Mouse (Mus musculus): ENCODE data around the gene Lhfpl2.

Gene Lhfpl2

DNA sequence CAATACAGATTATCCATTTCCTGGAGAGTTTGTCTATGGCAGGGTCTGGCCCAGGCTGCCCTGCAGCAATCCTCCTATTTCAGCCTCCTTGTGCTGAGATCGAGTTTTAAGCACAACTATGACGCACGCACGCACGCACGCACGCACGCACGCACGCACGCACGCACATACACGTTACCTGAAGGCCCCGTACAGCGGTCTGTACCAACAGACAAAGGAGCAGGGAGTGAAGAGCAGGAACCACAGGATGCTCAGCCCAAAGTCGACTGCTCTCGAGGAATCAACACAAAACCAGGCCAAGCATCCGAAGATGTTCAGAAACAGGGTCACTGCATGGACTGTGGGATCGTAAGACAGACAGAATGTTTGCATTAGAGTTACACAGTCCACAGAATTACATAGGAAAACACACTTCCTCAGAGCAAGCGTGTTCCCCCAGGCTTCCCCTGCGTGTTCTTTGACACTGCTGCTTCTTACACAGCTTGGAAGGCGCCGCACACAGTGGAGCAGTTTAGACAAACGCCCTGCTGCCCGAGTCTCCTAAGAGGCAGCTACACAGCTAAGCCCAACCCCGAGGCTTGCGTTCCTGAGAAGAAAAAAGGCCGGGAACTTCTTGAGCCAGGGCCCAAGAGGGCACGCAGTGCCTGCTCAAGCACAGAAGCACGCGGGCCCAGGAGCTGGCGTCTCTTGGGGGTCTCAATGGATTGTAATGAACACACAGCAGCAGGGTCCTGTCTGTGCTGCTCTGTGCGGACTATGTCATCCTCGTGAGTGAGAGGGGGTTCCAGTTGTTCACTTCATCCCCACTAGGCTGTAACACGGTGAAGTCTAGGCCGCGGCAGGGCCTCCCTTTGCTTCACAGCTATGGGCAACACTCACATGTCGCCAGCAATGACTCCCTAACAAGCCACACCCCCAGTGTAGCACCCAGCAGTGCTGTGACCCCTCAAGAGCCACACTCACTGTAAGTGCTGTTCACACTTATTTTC, 167.4 kb downstream of the Lhfpl2 start:
- no peak for DNase-seq

DNA sequence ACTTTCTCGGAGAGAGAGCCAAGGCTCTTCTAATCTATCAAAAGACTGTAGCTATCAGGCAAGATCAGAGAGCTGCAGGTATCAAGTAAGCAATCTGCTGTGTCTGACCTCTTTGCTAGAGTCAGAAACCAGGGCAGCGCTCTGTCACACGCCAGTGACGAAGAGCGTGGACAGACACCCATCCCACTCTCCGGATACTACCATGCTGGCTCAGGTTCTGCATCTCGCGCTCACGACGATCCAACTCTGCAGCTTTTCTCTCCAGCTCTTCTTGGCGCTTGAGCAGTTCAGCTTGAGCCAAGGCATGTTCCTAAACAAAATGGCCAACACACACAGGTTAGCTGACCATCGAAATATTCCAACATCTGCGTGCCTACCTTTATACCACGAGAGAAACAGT, 174.3 kb downstream of the Lhfpl2 start:
- DNase-seq = peak; percentile 24

DNA sequence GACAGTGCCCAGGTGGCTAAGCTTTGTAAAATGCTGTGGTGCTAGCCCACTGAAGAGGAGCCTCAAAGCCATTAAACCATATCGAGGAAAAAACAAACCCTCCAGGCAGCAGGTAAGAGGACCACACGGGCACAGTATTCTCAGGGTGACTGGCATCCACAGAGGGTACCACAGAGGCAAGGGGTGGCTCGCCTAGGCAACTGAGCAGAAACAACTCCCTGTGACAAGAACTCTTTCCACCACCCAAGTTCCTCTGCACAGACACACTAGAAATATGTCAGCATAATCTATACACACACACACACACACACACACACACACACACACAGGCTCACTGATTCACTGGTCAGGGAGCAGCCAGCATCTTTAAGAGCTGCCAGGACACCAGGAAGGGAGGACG, 181.9 kb downstream of the Lhfpl2 start:
- DNase-seq = no peak

DNA sequence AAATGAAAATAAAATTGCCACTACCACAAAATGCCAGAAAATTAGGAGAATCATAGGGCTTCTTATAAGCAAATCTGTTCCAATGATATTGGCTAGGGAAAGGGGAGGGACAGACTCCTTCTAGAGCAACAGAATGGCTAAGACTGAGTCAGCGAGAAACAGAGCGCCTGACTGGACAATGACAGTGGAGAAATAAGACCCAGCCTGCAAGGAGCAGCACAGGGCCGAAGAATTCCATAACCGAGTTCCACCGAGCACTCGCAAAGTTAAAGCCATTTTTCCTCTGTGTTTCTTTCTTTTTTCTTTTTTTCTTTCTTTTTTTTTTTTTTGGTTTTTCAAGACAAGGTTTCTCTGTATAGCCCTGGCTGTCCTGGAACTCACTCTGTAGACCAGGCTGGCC, 182.5 kb downstream of the Lhfpl2 start:
- no peak for DNase-seq

DNA sequence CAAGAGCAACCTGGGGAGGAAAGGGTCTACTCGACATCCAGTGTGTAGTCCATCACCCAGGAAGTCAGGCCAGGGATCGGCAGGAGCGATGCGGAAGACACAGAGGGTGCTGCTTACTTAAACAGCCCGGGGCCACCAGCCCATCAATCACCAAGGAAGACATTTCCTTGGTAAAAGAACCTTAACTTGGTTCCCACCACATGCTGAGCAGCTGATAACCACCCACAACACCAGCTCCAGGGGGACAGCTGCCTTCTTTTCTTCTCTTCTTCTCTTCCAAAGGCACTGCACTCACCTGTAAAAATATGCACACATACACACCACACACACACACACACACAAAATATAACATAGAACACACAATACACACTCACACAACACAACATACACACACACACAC, 183.3 kb downstream of the Lhfpl2 start:
- no peak for DNase-seq

DNA sequence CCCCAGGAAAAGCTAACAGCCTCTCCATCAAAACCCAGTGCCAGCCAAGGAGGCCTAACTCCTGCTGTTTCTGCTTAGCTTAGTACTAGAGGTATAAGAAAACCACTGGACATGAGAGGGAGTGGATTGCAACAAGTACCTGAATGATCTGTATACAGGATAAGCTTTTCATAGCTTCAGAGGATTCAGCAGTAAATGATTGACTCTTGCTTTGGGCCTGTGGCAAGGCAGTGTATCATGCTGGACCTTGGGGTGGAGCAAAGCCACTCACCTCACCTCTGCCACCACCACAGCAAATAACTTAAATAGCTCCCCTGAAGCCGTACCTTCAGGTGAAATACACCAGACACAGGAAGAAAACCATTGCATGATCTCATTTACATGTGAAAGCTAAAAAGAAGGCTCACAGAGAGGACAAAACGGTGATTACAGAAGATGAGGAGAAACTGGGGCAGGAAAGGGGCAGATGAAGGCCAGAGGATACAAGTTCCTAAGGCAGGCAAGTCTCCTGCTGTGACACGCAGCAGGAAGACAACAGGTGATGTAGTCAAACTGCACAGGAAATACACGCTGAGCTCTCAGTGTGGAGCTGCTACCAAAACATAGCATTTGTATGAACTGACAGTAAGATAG, 184.4 kb downstream of the Lhfpl2 start:
- DNase-seq = no peak

DNA sequence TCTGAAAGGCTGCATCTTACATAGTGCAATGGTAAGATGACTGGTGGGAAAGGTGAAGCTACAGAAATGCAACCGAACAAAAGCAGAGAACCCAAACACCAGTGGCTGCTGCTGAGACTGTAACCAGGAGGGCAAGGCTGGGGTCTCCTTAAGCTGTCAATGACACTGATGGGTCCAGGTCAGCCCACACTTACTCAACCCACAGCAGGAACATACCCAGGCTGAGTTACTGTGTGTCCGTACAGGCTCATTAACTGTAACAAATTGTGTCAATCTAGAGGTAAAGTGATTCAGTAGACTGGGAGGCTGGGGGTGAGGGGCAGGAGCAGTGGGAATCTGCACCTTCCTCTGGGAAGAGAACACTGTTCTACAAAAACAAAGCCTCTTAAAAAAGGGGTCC, 185.3 kb downstream of the Lhfpl2 start:
- no peak for DNase-seq
